Mouse (Mus musculus): ENCODE measurements at regions not wholly inside any gene's neighbourhood (a gene's known extent, or its start where the extent isn't known, plus 50 kb on each side); places are given as distances from the start of the nearest gene placed in this dataset.
A peak's percentile ranks its signal among the peaks of the same experiment; 100 is the strongest.

DNA sequence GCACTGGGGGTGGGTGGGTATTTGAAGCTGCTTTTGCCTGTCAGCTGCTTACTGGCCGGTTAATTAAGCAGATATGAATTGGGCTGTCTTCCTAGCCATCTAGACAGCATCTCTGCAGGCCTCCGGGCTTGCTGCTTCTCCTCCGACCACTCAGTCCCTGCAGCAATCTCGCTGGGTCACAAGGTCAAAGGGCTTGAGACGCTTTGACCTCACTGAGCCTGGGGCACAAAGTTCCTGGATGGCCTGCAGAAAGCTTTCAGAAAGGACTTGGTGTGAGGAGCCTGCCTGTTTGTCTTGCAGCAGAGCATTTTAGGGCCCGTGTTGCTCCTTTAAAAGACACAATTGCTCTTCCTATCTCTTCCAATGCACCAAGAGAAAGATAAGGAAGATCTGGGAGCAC, 83.7 kb upstream of the Ppp2r5a start:
- no peak for DNase-seq (ENCODE audit: low spot score in 2 of 2)

DNA sequence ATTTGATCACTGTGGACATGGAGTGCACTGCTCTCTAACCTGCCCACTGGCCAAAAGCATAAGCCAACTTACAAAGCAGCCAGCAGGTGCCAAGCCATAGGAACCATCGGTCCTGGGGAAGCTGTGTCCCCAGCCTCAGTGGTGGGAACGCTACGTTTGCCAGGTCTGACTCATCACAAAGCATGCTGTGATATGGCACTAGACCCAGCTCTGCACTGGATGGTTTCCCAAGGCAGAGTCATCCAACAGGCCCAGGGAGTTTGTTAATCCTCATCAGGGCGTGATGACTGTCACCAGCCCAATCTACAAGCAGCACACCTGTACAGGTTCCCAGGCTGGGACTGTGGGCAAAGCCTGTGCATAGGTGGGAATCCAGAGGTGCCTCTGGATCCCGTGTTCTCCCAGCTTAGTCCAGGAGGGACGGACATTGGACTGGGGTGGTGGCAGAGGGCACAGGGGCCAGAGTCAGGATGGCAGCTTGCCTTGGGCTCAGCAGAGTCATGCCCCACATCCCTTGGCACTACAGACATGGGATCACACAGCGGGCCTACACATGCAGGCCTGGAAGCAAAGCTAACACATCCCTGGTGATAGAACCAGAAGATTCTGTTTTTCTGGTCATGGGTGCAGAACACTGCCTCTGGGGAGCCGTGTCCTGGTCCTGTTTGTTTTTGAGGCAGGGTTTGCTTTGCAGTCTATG, 81.8 kb upstream of the Ppp2r5a start:
- DNase-seq (ENCODE audit: low spot score in 2 of 2), result no peak

DNA sequence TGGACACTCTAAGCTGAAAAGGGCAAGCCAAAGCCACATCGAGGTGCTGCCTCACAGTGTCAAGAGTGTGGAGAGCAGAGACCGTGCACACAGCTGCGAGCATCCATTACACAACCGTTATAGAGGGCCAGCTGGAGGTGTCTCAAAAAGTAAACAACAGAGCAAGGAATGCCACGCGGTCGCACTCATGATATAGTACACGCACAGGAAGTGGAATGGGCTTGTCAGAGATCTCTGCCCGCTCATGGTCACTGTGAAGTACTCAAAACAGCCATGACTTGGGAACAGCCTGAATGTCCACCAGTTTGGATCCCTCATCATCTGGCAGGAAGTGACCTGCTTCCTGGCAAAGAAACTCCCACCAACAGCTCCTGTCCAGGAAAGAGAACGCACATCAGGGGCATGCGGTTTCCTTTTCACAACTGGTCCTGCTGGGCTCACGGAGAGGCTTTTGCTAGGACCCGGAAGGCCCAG, 76.9 kb upstream of the Ppp2r5a start:
- no peak for DNase-seq (ENCODE audit: low spot score in 2 of 2)

DNA sequence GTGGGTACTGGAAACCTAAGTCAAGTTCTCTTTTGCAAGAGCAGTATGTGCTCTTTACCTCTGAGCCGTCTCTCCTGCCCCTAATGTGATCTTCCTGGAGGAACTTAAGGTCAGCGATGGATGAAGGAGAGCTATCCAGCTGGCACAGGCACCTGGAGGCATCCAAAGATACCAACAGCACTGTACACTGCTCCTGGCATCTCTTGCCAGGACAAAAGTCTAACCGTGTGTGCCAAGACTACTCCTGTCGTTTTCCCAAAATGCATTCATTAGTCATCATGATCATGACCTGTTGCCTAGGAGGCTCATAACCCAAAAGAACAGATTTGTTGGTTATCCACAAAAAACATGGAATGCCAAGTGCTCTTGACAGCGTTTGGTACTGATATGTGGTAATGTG, 69.5 kb upstream of the Ppp2r5a start:
- DNase-seq (ENCODE audit: low spot score in 2 of 2), result no peak

DNA sequence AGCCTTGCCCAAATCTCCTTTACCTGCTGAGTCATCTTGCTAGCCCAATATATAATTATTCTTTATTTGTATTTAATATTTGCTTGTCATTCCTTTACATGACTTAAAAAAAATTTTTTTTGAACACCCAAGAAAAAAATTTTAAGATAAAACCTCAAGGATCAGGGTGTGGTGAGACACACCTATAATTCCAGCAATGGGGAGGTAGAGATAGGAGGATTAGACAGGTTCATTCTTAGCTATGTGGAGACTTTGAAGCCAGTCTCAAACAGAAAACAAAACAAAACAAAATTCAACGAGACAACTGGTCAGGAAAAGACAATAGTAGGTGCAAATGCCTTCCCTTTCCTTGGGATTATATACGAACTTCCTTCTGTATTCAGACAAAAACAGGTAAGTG, 68.4 kb upstream of the Ppp2r5a start:
- no peak for DNase-seq (ENCODE audit: low spot score in 2 of 2)

DNA sequence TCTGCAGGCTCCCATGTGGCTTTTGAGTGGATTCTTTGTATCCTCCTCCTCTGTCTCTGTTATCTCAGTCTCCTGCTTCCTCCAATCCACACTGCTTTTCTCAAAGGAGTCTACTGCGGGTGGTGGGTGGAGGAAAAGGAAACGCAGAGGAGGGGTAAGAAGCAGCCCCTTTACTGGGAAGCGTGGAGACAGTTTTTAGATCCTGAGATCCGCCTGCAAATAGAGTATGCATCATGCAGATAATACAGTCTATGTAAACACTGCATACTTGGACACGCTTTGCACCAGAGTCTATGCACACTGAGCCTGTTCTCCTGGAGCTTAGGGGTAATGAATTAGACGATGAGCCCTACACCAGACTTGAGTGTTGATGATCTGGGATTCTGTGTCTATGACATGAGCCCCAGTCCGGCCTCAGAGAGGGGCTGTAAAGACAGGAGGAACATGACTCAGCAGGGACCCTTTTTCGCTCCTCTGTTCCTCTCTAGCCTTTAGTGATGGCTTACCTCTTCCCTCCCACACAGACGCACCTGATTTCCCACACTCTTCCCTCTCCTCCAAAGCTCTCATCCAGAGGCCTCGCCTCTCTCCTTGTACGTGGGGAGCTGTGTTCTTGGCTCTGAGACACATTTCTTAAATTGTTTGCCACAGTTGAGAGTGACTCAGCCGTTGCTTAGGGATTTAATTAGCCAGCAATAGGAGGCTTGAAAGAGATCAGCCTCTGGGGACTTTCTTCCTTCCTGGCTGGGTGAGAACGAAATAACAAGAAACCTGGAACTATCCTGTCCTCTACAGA, 67.3 kb upstream of the Ppp2r5a start:
- no peak for DNase-seq (ENCODE audit: low spot score in 2 of 2)

DNA sequence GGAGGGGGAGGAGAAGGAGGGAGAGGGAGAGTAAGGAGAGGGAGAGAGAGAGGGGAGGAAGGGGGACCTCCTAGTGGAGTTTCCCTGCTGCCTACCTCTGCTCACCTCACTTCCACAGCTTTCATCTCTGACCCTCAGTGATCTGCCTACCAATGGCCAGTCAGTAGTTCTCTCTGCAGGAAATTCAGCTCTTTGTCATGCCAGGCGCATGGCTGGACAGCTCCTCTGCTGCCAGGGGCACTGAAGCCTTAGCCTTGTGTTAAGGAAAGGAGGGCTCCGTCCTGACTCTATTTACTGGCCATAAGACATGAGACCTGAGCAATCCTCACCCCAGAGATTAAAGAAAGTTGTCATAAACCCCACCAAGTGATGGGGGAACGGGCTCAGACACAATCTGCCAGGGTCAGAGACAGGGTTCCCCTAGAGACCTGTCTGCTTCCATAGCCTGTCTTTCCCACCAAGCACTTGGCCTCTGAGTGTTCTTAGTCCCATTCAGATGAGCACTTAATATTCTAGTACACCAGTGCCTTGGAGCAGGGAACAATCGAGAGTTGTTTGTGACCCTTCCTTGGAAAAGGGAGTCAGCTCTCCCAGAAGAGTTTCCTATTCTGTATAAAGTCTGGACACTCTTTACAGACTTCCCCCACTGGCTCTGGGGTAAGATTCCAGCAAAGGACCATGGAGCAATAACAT, 65.9 kb upstream of the Ppp2r5a start:
- DNase-seq (ENCODE audit: low spot score in 2 of 2), result no peak

DNA sequence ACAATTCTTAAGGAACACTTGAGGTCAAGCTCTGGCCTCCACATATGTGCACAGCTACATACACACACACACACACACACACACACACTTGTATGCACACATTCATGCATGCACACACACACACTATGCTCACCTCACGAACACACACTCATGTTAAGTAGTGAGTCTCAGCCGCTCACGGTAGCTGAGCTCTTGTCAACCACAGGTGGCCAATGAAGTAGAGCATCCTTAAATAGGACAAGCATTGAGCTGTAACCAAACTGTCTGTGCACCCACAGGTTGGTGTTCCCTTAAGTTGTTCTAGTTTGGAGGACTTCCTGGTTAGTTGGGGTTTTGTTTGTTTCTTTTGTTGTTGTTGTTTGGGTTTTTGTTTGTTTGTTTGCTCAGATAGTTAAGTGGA, 63.2 kb upstream of the Ppp2r5a start:
- no peak for DNase-seq (ENCODE audit: low spot score in 2 of 2)

DNA sequence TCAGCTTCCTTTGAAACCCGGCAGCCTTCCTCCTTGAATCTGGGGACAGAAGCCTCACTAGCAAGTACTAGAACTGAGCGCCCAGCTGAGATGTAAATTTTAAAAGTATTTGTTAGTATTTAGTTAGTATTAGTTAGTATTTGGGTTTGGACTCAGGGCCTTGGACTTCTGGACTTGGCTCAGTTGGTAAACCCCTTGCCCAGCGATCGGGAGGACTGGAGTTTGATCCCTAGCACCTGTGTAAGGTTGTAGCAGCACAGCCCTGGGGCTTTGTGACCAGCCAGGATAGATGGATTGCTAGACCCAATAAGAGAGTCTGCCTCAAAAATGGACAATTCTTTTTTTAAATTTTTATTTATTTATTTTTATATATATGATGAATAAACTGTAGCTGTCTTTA, 62.7 kb upstream of the Ppp2r5a start:
- no peak for DNase-seq (ENCODE audit: low spot score in 2 of 2)

DNA sequence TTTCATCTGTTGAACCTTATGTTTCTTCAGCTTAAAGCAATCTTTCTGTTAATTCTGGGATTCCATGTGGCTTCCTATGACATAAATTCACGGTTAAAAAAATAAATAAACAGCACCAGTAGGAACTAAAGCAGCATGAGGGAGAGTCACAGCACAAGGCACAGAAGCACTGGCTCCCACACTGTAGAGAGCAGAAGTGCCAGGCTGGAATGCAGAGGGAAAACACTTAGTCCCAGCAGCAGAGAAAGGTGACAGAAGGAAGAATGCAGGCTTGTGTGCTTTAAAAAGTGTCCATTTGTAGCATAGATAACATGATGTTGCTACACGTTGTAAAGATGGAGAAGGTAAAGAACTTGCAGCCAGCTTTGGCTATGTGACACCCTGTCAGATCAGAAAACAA, 62.1 kb upstream of the Ppp2r5a start:
- DNase-seq (ENCODE audit: low spot score in 2 of 2), result no peak

DNA sequence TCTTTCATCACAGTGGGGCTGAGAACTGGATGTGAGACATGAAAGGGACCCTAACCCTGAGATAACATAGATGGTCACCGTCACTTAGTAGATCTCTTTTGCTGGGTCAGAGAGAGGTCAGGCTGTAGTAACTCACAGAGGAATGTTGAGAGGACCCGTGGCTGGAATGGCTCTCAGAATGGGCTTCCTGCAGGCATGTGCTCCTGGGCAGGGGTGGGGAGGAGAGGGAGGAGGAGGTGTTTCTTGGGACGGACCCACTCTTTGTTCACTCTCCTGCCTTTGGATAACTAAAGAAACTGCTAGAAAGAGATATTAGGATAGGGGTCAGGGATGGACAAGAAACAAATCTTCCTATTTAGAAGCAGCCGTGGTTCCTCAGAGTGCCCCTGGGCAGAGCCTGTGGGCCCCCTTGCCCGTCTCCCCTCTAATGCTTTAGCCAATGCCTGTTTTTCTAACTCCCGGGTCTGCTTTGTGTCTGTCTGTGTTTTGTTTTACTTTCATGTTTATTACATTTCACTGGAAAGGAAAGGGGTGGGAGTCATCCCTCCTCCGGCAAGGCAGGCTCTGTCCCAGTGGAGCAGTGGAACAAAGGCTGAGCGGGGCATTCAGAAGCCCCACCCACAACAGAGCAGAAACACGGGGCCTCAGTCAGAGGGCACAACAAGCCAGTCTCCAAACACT, 58.9 kb upstream of the Ppp2r5a start:
- DNase-seq (ENCODE audit: low spot score in 2 of 2), result peak in 1 of 2 experiments; percentile 21

DNA sequence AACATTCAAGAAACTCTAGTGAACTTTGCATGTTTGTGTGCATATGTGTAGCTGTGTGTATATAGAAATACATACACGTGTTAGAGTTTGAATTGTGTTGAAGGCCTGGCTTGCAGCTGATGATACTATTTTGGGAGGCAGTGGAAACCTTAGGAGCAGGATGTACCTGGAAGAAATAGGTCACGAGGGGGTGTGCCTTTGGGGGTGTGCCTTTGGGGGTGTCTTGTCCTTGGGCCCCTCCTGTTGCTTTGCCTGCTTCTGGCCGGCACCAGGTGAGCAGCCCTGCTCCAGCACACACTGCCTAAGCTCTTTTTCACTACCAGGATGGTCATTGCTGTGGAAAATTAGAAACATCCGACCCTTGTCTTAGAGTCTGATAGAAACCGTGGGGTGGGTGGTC, 56.0 kb upstream of the Ppp2r5a start:
- no peak for DNase-seq (ENCODE audit: low spot score in 2 of 2)

DNA sequence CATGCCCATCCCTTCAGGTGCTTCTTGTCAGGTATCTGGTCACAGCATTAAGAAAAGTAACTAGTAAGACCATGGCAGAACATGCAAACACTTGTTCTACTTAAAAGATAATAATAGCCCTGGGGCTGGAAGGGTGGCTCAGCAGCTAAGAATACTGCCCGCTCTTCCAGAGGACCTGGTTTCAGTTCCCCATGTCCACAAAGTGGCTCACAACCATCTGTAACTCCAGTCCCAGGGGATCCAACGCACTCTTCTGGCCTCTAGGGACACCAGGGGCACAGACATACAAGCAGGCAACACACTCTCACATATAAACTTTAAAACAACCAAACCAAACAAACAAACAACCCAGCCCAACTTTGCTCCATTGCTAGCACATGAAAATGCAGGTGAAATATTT, 55.2 kb upstream of the Ppp2r5a start:
- no peak for DNase-seq (ENCODE audit: low spot score in 2 of 2)

DNA sequence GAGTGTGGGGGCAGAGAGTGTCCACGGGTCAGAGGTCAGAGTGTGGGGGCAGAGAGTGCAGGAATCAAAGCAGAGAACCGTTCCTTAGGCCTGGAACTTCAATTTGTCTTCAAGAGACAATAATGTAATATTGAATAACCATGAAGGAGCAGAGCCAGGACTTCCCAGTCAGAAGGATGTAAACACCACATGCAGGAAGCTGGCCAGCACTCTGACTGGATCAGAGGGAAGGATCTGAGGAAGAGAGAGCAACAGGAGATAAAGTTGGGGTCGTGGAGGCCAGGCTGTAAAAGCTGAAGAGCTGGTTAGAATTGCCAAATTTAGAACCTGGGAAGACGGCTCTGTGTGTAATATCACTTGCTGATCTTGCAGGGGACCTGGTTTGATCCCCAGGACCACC, 54.0 kb upstream of the Ppp2r5a start:
- DNase-seq (ENCODE audit: low spot score in 2 of 2), result no peak

DNA sequence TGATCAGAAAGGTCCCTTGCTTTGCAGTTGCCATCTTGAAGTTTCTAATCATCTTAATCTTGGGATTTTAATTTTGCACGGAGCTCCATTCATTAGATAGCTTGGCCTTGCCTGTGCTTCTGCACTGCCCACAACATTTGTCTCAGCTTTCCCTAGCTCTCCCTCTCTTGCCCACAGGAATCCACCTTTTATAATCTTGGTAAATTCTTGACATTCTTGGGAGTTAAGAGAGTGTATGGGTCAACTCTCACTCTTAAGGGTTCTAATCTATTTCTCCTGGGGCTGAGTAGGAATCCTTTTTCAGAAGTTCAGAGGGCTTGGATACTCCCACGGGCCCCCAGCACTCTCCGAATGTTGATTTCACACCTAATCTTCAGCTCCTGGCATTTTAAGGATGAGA, 51.5 kb upstream of the Ppp2r5a start:
- no peak for DNase-seq (ENCODE audit: low spot score in 2 of 2)

DNA sequence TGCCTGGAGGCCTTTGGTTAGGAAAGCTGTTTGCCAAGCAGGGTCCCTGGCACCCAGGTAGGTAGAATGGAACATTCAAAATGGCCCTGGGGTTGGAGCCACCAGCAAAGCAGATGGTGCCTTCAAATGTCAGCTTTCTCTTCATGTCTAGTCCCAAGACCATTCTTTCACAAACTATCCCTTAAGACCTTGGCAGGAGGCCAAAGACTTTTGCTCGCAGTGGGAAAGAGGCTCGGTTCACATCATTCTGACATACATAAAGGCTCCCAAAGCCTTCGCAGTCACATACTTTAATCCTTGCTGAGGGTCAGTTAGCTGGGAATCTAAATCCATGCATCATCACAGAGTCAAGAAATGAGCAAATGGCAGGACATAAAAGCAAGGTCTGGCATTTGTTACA, 50.5 kb upstream of the Ppp2r5a start:
- DNase-seq (ENCODE audit: low spot score in 2 of 2), result no peak

Data from urinary bladder, postnatal 36 days (tissue).